Mouse (Mus musculus) frontal cortex, postnatal 10 days (tissue): ENCODE data around the gene Agpat1.

ENCODE experiments used
- DNase-seq, 2 experiments: peaks; one replicate each; pipeline ENCODE4 v3.0.0; 2022; ENCODE audit warnings: low spot score in 2 of 2, mixed read lengths in 1 of 2

Gene Agpat1

DNA sequence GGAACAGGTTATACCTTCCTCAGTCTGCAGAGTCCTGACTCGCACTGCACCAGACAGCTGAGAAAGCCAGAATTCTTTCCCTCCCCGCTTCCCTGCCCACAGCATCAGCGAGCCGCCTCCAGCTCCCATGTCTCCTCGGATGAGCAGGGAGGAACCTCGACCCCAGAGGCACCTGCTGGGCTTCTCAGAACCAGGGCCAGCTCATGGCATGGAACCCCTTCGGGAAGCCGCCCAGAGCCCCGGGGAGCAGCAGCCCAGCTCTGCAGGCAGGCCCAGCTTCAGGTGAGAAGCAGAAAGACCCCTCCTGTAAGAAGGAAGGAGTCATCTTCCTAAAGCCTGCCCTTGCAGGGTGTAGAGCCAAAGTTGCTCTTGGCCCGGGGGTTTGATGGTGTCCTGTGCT is 48.5 kb downstream of the Agpat1 start:
- no peak for DNase-seq

DNA sequence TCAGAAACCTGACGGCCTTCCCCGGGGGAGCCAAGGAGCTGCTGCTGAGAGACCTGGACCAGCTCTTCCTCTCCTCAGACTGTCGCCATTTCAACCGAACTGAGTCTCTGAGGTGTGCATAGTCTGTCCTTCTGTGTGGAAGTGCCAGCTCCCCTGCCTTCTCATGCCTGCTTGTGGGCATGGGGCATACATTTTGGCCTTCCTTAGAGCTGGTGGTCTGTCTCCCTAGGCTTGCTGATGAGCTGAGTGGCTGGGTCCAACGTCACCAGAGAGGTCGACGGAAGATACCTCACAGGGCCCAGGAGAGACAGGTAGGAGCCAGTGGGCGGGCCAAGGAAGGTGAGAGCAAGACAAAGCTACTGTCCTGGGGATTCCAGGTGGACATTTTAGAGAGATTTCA is 48.9 kb downstream of the Agpat1 start:
- no peak for DNase-seq

DNA sequence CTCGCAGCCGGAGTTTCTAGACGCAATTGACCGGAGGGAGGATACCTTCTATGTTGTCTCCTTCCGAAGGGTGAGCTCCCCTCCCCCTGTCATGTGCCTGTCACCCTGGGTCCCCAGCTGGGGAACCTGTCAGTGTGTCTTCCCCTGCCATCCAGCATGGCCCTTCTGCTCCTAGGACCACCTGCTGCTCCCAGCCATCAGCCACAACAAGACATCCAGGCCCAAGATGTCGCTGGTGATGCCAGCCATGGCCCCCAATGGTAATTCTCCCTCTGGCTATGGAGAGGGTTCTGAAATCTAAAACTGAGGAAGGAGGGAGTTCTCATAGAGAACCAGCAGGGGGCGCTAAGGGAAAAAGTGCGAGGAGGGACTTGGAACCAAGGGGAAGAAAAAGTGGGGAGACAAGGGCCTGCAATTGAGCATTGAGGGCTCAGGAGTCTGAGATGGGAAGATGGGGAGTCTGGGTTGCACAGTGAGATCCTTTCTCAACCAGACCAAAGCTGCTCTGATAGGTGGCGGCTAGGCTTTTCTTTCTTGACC is 49.8 kb downstream of the Agpat1 start:
- DNase-seq: peak in 1 of 2 experiments; percentile 15

DNA sequence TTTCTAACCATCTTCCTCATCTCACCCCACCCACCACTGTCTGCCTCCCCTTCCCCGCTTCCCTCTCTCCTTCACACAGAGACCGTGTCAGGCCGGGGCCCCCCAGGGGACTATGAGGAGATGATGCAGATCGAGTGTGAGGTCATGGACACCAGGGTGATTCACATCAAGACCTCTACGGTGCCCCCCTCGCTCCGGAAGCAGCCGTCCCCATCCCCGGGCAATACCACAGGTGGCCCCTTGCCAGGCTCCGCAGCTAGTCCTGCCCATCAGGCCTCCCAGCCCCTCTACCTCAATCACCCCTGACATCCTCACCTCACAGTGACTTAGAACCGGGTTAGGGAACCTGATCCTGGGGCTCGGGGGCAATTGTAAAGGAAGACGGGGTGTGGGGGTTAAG is 50.3 kb downstream of the Agpat1 start:
- no peak for DNase-seq

DNA sequence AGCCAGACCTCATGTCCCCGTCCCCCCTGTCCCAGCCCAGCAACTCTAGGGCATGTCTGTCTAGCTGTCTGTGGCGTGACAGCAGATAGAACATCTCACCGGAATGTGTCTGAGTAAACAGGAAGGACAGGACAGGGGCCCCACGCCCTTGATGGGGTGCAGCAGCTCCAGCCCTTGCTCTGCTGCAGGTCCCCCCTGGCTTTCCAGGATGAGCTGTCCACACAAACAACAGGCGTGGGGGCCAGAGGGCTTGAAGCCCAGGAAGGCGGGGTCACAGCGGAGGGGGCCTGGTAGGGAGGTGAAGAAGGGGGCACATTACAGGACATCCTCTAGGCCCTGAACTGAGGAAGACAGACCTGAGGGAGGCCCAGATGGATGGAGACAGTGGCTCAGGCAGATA is 51.1 kb downstream of the Agpat1 start:
- no peak for DNase-seq

DNA sequence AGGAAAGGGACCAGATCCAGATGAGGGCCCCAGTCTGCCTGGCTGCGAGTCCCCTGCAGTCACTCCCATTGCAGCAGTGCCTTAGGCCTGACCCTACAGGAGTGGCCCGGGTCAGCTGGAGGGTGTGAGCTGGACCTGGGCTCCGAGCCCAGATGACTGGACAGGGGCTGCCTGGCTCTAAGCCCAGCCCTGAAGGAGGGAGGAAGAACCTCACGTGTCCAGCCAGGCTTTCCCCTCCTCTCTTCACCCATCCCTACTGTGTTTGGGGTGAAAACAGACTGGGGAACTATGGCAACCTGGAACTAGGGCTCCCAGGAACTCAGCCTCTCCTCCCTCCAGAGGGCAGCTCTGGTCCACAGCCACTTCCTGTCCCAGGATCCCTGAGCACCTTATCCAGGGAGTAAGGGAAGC is 51.5 kb downstream of the Agpat1 start:
- peak in 1 of 2 experiments; percentile 57 for DNase-seq

DNA sequence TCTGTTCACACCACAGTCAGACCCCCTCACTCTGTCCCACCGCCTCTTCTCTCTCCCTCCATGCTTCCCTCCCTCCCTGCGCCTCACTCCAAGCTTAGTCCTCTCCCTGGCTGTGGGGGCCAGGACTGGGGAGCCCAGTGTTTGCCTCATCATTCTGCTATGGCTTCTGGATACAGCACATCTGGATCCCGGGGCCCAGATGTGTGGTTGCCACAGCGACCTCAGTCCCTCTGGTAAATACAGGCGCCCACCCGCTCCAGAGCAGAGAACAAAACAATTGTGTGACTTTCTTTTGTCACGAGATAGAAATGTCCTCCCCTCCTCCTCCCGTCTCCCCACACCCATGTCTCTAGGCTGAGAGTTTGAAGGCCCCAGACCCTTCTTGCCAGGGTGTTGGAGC is 52.6 kb downstream of the Agpat1 start:
- DNase-seq: no peak

DNA sequence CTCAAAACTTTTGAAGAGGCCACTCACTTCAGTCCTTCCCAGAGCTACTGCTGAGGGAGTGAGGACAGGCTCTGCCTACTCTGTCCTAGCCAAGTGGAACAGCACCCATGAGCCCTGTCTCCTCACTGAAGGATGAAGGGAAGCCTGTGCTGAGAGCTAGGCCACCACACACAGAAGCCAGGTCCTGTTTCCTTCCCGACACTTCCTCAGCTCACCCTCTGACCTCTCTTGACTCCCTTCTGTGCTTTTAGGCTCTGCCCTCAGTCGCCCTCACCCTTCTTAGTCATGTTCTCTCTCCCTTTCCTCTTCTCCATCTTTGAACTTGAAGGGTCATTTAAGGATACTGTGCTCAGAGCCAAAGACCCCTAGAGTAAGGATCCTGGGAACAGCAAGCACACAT is 53.2 kb downstream of the Agpat1 start:
- DNase-seq: no peak

DNA sequence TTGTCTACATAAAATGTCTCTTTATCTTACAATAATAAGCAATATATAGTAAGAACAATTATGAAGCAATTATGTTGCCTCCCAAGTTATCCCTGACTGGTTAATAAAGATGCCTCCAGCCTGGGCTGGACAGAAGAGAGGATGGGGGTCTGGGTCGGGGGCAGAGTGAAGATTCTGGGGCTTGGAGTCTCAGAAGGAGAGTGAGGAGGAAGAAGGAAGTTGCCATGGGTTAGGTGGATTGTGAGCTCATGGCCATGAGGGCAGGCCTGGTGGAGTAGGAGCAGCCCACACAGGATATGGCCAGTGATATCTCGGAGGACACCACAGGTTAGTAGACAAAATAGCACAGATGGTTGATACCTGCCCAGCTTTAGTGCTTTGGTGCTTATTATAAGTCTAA is 54.1 kb downstream of the Agpat1 start:
- DNase-seq: no peak

DNA sequence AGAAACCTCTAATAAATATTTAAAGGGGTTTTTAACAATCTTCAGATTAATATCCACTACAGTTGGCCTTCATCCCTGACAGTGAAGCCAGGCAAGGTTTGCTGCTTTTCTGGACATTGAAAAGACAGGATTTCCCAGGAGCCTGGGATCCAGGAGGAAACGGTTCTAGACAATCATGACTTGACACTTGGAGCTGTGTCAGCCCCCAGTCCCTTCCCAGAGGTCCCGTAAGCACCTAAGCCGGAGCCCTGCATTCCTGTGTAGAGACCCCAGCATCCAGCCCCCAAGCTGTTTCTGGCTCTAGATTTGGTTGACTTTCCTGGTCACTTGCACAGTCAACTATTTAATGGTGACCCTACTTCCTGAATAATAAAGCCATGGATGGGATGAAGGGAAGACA is 54.5 kb downstream of the Agpat1 start:
- no peak for DNase-seq

DNA sequence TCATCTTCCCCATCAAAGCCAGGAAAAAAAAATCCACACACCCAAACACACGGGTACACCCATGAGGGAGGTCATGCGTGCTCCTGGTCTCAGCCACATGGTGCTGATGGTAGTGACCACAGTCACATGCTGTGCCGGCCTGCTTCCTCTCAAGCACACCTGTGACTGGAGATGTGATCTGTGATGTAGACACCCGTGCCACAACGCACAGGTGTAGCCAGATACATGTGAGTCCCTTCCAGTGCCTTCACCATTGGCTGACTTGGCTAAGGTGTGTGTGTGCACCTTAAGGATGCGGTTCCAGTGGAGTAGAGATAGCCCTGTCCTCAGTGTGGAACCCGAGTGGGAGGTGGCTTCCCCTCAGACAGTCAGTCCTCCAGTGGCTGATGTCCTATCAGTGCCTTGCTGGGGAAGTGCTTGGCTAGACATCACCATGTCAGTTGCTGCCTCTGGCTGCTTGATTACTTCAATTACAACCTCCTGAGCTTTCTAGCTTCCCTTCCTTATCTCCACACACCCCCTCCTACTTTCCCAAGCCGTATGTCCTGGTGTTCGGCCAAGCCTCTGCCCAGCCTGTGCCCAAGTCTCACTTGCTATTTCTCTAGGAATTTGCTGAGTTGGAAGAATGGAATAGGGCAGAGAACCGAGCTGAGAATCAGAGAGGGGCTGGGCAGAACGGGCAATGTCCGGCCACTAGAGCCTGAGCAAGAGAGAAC is 55.3 kb downstream of the Agpat1 start:
- no peak for DNase-seq

DNA sequence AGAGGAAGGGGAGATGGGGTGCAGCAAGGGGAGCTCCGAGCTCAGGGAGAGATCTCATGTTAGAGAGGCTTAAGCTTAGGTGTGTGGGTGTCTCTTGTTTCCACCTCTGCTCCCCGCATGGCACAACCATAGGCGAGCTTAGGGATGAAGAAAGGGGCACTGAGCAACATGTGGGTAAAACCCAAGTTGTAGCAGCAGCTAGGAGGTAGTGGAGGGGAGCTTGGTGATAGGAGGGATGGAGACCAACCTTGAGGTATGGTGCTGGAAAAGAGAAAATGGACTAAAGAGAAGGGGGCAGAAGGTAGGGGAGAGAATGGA is 55.8 kb downstream of the Agpat1 start:
- DNase-seq: no peak

DNA sequence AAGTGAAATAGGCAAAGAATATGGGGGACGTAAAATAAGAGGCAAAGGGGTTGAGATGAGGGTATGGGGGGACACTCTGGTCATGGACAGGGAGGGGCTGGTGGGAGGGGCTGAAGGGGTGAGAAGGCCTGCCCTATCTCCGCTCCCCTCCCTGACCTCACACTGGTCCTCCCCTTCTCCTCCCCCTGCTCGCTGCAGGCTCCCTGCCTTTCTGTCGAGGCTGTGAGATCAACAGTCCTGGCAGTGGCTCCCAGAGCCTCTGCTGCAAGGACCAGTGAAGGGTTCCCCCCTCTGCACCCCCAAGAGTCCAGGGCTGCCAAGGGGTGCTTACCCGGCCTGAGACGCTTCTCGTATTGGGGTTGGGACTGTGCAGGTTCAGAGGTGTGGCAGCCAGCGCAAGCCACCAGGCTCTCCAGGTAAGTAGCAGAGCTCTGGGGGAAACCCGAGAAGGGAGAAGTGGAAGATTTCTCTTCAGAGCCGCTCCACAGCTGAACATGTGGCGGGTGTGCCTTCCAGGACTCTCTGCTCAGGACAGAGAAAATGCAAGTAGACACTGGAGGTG is 56.3 kb downstream of the Agpat1 start:
- no peak for DNase-seq

DNA sequence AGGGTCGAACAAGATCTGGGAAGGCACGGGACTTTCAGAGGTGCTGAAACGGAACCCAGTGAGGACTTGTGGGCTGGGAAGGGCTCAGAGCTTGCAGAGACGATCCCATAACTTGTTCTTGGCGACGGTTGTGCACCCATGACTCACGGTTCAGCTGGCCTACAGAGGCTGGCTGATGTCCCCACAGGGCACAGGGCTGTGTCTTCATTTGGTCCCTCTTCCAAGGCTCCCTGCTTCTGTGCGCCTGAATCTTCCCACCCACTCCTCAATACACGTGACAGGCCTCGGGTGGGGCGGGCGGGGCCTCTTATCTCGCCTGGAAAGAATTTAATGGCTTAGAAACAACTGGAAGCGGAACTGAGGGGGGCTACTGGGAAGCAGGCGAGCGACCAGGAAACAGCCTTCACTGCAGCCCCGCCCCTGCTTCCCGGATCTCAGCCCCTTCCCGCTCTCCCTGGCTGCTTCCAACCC is 57.1 kb downstream of the Agpat1 start:
- no peak for DNase-seq

DNA sequence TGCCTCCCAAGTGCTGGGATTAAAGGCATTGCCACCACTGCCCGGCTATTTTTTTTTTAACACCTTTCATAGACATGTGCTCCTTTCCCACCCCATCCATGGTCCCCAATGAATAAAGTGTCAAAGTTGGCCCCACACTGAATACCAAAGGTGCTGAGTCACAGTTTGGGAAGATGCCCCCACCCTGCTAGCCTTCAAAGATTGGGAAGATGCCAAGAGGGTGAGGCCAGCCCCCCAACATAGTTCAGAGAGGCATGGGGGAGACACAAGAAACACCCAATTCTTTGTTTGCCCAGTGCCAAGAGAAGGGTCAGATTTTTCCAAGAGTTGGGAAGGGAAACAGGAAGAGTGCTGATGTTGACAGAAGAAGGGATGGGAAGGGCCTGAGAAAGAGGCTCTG is 58.4 kb downstream of the Agpat1 start:
- no peak for DNase-seq

DNA sequence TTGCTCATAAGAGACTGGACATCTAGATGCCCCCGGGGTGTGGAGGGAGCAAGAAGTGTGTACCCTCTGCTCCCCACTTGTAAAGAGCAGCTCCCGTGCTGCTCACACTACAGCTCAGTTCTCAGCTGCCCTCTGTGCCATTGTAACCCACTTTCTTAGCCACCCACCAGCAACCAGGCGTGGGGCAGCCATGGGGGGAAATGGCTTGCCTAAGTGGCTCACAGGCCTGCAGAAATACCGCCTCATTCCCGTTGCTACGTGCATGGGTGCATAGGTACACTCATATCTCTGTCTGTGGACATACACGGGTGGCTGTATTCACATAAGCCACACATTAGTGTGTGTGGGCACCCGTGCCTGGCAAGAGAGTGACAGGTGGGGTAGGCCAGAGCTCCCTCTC is 58.9 kb downstream of the Agpat1 start:
- no peak for DNase-seq
